Mouse (Mus musculus) ES-CJ7 (cell line): ENCODE measurements at regions not wholly inside any gene's neighbourhood (a gene's known extent, or its start where the extent isn't known, plus 50 kb on each side); places are given as distances from the start of the nearest gene placed in this dataset.
"Not testable (repeated sequence)": the region's sequence is repeated elsewhere in the genome, so short reads cannot be mapped to it uniquely, and the experiment has no call there.

Source experiments
- DNase-seq: peaks from one replicate; pipeline ENCODE4 v3.0.0; 2011; ENCODE audit warnings: low read depth, low spot score

DNA sequence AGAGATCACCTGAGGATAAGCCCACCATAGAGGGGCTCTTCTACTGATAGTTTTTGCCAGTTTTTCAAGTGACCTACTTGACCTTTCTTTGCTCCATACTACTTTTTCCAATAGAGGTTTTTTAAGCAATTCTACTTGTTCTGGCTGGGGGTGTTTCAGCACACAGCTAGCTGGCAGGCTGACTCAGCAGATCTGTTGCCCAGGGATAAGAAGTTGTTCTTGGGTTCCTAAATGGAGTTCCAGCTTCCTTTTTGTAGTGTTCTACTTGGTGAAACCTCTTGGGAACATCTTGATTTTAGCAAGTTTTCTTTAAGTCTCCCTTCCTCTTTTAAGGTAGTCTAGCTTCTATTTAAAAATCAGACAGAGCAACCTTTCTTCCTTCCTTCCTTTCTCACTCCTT lies 61.0 kb downstream of the 4930474N05Rik start:
- DNase-seq: no peak

DNA sequence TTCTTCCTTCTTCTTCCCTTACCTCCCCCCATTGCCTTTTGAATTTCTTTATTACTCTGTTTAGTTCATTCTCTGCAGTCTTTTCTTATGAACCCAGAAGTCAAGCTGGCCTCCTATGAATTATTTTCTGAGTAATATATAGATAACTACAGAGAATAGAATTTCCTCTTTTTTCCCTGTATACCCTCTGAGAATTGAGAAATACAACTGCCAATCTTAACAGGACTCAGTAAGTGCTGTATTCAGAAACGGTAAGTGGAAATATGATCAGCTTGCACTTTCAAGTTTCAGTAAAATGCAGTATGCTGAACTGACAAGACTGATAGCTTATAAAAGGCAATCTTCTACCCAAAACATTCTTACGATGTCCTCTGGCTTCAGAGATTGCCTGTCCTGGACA lies 61.5 kb downstream of the 4930474N05Rik start:
- no peak for DNase-seq

- no peak for DNase-seq
Observed at GRCm38 (mm10) chr14:36183701-36184100, 89.0 kb downstream of the 4930474N05Rik start.

DNA sequence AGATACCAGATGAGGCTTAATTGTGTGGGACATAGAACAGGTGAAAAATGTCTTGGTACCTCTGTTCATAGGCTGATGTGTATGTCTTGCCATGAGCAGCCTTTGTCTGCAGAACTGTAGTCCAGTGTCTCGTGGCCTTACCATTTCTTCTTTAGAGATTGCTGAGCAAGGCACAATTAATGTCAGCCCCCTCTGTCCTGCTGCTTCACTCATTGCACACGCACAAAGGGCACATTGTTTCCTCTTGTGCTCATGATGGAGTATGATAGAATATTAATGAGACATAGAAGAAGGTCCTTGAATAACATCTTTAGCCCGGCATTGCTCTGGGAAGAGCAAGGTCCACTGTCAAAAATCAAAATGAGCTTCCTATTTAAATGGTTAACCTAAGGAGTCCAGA lies 101.8 kb downstream of the 4930474N05Rik start:
- DNase-seq: no peak

GRCm38 (mm10) chr14:36198396-36198795 lies 103.7 kb downstream of the 4930474N05Rik start:
- DNase-seq: no peak

DNA sequence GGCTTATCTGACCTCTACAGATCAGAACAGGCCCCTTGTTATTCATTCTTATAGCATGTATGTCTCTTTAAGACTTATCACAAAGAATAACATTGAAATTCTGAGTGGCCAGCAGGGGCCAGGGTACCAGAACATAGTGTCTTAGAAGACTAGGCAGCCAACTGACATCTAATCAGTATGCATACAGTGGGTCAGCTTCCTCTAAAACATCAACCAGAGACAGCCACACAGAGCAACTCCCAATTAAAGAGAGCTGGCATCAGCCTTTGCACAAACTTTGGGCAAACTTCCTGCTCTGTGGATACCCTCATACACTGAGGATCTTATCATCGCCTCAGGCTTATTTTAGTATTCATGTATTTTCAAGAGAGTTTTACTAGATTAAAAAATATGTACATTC lies 109.1 kb downstream of the 4930474N05Rik start:
- no peak for DNase-seq

DNA sequence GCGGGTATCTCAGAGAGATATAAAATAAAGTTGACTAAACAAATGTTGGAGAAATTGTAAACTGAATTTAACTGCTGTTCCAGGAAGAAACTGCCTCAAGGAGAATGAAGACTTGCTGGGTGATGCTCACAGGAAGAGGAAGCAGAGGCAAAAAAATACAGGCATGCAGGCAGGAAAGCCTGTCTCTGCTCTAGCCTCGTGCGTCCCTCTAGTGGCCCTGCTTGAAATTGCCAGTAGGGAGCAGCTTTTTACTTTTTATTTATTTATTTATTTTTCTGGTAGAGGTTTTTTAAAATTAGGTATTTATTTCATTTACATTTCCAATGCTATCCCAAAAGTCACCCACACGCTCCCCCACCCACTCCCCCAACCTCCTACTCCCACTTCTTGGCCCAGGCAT lies 118.1 kb downstream of the 4930474N05Rik start:
- DNase-seq: peak; percentile 59

GRCm38 (mm10) chr14:36245849-36246248 lies 151.1 kb downstream of the 4930474N05Rik start:
- no peak for DNase-seq

DNA sequence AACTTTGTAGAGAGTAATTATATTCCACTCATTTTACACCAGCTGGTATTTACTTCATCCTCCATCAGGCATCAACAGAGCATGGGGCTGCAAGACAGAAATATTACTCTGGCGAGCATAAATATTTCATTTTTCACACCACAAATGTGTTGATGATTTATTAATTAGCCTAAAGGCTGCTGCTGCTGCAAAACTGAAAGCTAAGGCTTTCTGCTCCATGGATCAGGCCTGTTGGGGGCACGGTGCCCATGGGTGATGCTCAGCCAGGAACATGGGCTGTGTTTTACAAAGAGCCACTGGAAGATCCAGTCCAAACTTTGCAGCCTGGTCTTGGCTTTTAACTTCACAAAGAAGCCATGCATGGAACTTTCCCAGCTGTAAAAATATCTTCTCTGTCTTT lies 167.4 kb downstream of the 4930474N05Rik start:
- DNase-seq: no peak

GRCm38 (mm10) chr14:36283825-36284414 lies 189.2 kb downstream of the 4930474N05Rik start:
- no peak for DNase-seq

DNA sequence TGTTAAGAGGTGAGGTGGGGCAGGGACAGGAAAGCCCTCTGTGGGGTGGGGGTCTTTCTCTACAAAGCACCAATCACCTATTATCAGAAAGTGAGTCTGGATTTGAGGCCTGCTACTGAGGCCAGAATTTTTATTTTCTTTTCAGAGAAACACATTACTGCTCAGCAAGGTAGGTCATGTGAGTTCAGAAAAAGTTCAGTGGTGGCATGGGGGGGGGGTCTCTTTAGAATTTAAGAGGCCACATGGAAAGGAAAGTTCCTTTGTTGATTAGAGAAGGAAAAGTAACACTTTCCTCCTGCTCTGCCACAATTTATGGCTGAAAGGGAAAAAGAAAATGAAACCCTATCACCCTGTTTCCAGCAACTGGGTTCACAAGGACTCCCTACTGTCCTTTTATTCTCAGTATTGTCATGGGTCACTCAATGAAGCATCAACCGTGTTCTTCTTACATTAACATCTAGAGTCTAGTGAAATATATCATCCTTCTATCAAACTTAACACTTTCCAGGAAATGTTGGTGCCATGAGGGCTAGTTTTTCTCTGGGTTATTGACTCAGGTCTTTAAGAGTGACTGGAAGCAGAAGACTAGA lies 194.1 kb downstream of the 4930474N05Rik start:
- no peak for DNase-seq

DNA sequence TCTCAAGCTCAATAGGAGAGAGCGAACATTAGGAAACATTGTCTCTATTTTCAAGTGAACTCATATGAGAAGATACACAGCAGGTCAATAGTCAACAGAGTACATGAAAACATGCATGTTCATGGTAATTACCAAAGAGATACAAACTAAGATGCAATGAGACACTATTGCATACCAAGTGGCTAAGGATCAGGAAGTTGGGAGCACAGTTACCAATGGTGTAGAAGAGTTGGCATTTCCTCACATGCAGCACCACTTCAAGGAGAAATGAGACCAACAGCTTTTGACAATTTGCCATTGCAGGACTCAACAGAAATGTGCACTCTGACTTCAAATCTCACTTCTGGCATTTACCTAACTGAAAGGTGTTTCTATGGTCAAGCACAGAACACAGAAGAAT lies 215.6 kb downstream of the 4930474N05Rik start:
- no peak for DNase-seq

GRCm38 (mm10) chr14:36314673-36315072 lies 220.0 kb downstream of the 4930474N05Rik start:
- not testable (repeated sequence) for DNase-seq

GRCm38 (mm10) chr14:36316418-36317111 lies 221.8 kb downstream of the 4930474N05Rik start:
- no peak for DNase-seq

GRCm38 (mm10) chr14:36328258-36328891 lies 233.7 kb downstream of the 4930474N05Rik start:
- DNase-seq: no peak

GRCm38 (mm10) chr14:36340832-36341231 lies 246.1 kb downstream of the 4930474N05Rik start:
- no peak for DNase-seq
